Mouse (Mus musculus) hindbrain, postnatal 0 days (tissue): ENCODE data around the gene Vmn1r211. TPM values are rescaled to one million over a fixed set of nuclear protein-coding genes. Genes with fewer than 3 reads are reported as not detected.
"Not testable (repeated sequence)": the region's sequence is repeated elsewhere in the genome, so short reads cannot be mapped to it uniquely, and the experiment has no call there.

Experiments used
- ATAC-seq: fragments of 200-750 bp; cut with Nextera tagmentation; 2 replicates; pipeline ENCODE4 v1.8.0; 2017; ENCODE audit warnings: mild to moderate bottlenecking, moderate TSS enrichment, moderate library complexity
- DNase-seq: peaks from one replicate; pipeline ENCODE4 v3.0.0-alpha.2; 2015; ENCODE audit warnings: low spot score
- H3K27ac ChIP-seq: fragments of 300-500 bp; sonication (generic); 2 replicates; pipeline ENCODE4 v1.5.1; 2014; ENCODE audit warnings: mild to moderate bottlenecking
- H3K27me3 ChIP-seq: fragments of 300-500 bp; sonication (generic); 2 replicates; pipeline ENCODE4 v1.6.1; 2014; ENCODE audit warnings: low read length, mixed read lengths; ENCODE audit not compliant: insufficient read depth
- H3K36me3 ChIP-seq: fragments of 300-500 bp; sonication (generic); 2 replicates; pipeline ENCODE4 v1.6.1; 2014; ENCODE audit warnings: low read length, mixed read lengths; ENCODE audit not compliant: insufficient read depth
- H3K4me1 ChIP-seq: fragments of 300-500 bp; sonication (generic); 2 replicates; pipeline ENCODE4 v1.6.1; 2014; ENCODE audit warnings: antibody characterized with exemption, low read length, mixed read lengths; ENCODE audit not compliant: insufficient read depth
- H3K4me2 ChIP-seq: fragments of 300-500 bp; sonication (generic); 2 replicates; pipeline ENCODE4 v1.6.1; 2014; ENCODE audit warnings: low read depth, mild to moderate bottlenecking, low read length, moderate library complexity, mixed read lengths
- H3K4me3 ChIP-seq: fragments of 300-500 bp; sonication (generic); 2 replicates; pipeline ENCODE4 v1.5.1; 2014; ENCODE audit warnings: low read length
- H3K9ac ChIP-seq: fragments of 300-500 bp; sonication (generic); replicated peaks from 2 replicates; pipeline ENCODE4 v1.6.1; 2014; ENCODE audit warnings: mild to moderate bottlenecking, low read length, moderate library complexity, mixed read lengths
- H3K9me3 ChIP-seq: fragments of 300-500 bp; sonication (generic); 2 replicates; pipeline ENCODE4 v1.6.1; 2016; ENCODE audit warnings: low read length, mixed read lengths
- CTCF ChIP-seq: IDR thresholded peaks from 2 replicates; pipeline ENCODE4 v1.5.1; 2016; ENCODE audit warnings: antibody characterized with exemption, control low read depth, low read depth
- WGBS: fragments of 180-500 bp; shearing (Covaris S2); extraction: QIAGEN DNeasy Blood & Tissue Kit; methylation state at CpG from one replicate; pipeline ENCODE4 v1.1.7; 2014; 5-methylcytosine and 5-hydroxymethylcytosine counted together
- polyA plus RNA-seq: library from polyadenylated mRNA; unstranded; fragments of >200 nt; fragmentation: Nextera tagmentation; extraction: Ambion mirVana; gene quantifications from 2 replicates; pipeline ENCODE4 v1.2.1, GENCODE M21; 2015
- total RNA-seq: library from RNA; depleted of rRNA; stranded (reverse); fragments of >200 nt; gene quantifications from 2 replicates; pipeline ENCODE4 v1.2.3, GENCODE M21; 2014; rRNA removed

Gene Vmn1r211
- total RNA-seq = not detected in 2 replicates
- not detected in 2 replicates for polyA plus RNA-seq

GRCm38 (mm10) chr13:22857461-22857860, at the start of gene Vmn1r211:
Gene Vmn1r211 (minus strand): TSS chr13:22857561.
- no peak for DNase-seq
- no peak for TF ChIP-seq CTCF
- H3K36me3 ChIP-seq = no peaks in the 10 kb centered on the region
- ATAC-seq = no peak
- no peak within 1 kb of the TSS for H3K4me3 ChIP-seq
- no peaks in the 10 kb centered on the region for H3K27me3 ChIP-seq
- H3K4me2 ChIP-seq = no peak within 1 kb of the TSS
- H3K4me1 ChIP-seq = no peaks in the 10 kb centered on the region
- 70% methylated on average over 1 of the region's 1 CpGs for WGBS
- no peak within 1 kb of the TSS for H3K9ac ChIP-seq
- no peak within 1 kb of the TSS for H3K27ac ChIP-seq
- no peaks in the 10 kb centered on the region for H3K9me3 ChIP-seq

GRCm38 (mm10) chr13:22884105-22884504, 26.7 kb upstream of the Vmn1r211 start, which contains the start of gene Vmn1r212:
Gene Vmn1r212 (minus strand): TSS chr13:22884205.
- ATAC-seq (no peak), DNase-seq (no peak)
- no peaks in the 10 kb centered on the region for H3K36me3 ChIP-seq
- H3K9me3 ChIP-seq = no peaks in the 10 kb centered on the region
- H3K4me3 ChIP-seq = no peak within 1 kb of the TSS
- no peak within 1 kb of the TSS for H3K27ac ChIP-seq
- TF ChIP-seq CTCF = no peak
- no peaks in the 10 kb centered on the region for H3K27me3 ChIP-seq
- no peak within 1 kb of the TSS for H3K4me2 ChIP-seq
- WGBS = 84% methylated on average over 4 of the region's 4 CpGs
- no peaks in the 10 kb centered on the region for H3K4me1 ChIP-seq
- H3K9ac ChIP-seq = no peak within 1 kb of the TSS

GRCm38 (mm10) chr13:22879257-22879656, 21.9 kb upstream of the Vmn1r211 start:
- no peak overlapping the region for H3K4me3 ChIP-seq
- DNase-seq (no peak), ATAC-seq (no peak)
- peak; percentile 21; the same call in 1 of the 2 replicates for TF ChIP-seq CTCF
- H3K9ac ChIP-seq = no peak overlapping the region
- H3K4me1 ChIP-seq = no peaks in the 10 kb centered on the region
- H3K27me3 ChIP-seq = no peaks in the 10 kb centered on the region
- H3K27ac ChIP-seq = no peak overlapping the region
- H3K4me2 ChIP-seq = no peak overlapping the region
- no peaks in the 10 kb centered on the region for H3K9me3 ChIP-seq
- 86% methylated on average over 1 of the region's 1 CpGs for WGBS
- no peaks in the 10 kb centered on the region for H3K36me3 ChIP-seq

- H3K4me1 ChIP-seq = no peaks in the 10 kb centered on the region
Measured at GRCm38 (mm10) chr13:22854760-22855159, 2.6 kb downstream of the Vmn1r211 start.

GRCm38 (mm10) chr13:22846798-22847197, 10.6 kb downstream of the Vmn1r211 start:
- ATAC-seq = no peak
- TF ChIP-seq CTCF = no peak
- 79% methylated on average over 1 of the region's 1 CpGs for WGBS
- DNase-seq = no peak
- Histone ChIP-seq H3K4me1 (no peaks in the 10 kb centered on the region), H3K9ac (no peak overlapping the region), H3K4me2 (no peak overlapping the region), H3K9me3 (no peaks in the 10 kb centered on the region), H3K36me3 (no peaks in the 10 kb centered on the region), H3K27me3 (no peaks in the 10 kb centered on the region), H3K27ac (no peak overlapping the region), H3K4me3 (no peak overlapping the region)

More at GRCm38 (mm10) chr13:22854760-22855159, 2.6 kb downstream of the Vmn1r211 start:
- H3K9ac ChIP-seq = no peak overlapping the region
- no peak overlapping the region for H3K27ac ChIP-seq
- no peak overlapping the region for H3K4me2 ChIP-seq
- no peak overlapping the region for H3K4me3 ChIP-seq
- WGBS = 69% methylated on average over 4 of the region's 4 CpGs
- DNase-seq (no peak), ATAC-seq (no peak)
- no peaks in the 10 kb centered on the region for H3K27me3 ChIP-seq
- no peaks in the 10 kb centered on the region for H3K36me3 ChIP-seq
- no peaks in the 10 kb centered on the region for H3K9me3 ChIP-seq
- no peak for TF ChIP-seq CTCF

- not testable (repeated sequence) for H3K4me2 ChIP-seq, H3K4me3 ChIP-seq, DNase-seq, ATAC-seq, H3K27me3 ChIP-seq, H3K36me3 ChIP-seq, H3K27ac ChIP-seq, H3K9ac ChIP-seq, H3K9me3 ChIP-seq, H3K4me1 ChIP-seq
- WGBS = 29% methylated on average over 3 of the region's 3 CpGs
Measured at GRCm38 (mm10) chr13:22844304-22844703, 13.1 kb downstream of the Vmn1r211 start.

- Histone ChIP-seq H3K4me2 (no peak within 1 kb of the TSS), H3K27ac (no peak within 1 kb of the TSS), H3K4me3 (no peak within 1 kb of the TSS), H3K36me3 (no peaks in the 10 kb centered on the region), H3K9me3 (no peaks in the 10 kb centered on the region), H3K9ac (no peak within 1 kb of the TSS), H3K27me3 (no peaks in the 10 kb centered on the region), H3K4me1 (no peaks in the 10 kb centered on the region)
- ATAC-seq (no peak), DNase-seq (no peak)
- no peak for TF ChIP-seq CTCF
- WGBS = 53% methylated on average over 4 of the region's 4 CpGs
Measured at GRCm38 (mm10) chr13:22831248-22831647, 26.1 kb downstream of the Vmn1r211 start, which contains the start of gene Vmn1r210. Gene Vmn1r210 (minus strand): TSS chr13:22831348.

GRCm38 (mm10) chr13:22829395-22829794, 28.0 kb downstream of the Vmn1r211 start:
- H3K4me1 ChIP-seq, ATAC-seq, H3K27ac ChIP-seq, H3K27me3 ChIP-seq, H3K9me3 ChIP-seq, H3K4me2 ChIP-seq, DNase-seq, H3K36me3 ChIP-seq, H3K4me3 ChIP-seq, H3K9ac ChIP-seq: not testable (repeated sequence)
- WGBS = 32% methylated on average over 7 of the region's 7 CpGs

- H3K36me3 ChIP-seq, ATAC-seq, H3K27me3 ChIP-seq, H3K27ac ChIP-seq, H3K9me3 ChIP-seq, DNase-seq, H3K4me1 ChIP-seq, H3K9ac ChIP-seq, H3K4me3 ChIP-seq, H3K4me2 ChIP-seq: not testable (repeated sequence)
- WGBS = 88% methylated on average over 1 of the region's 1 CpGs
Measured at GRCm38 (mm10) chr13:22821601-22822000, 35.8 kb downstream of the Vmn1r211 start.

- not testable (repeated sequence) for H3K9me3 ChIP-seq, DNase-seq, H3K4me3 ChIP-seq, H3K27me3 ChIP-seq, H3K27ac ChIP-seq, H3K4me2 ChIP-seq, H3K36me3 ChIP-seq, ATAC-seq, H3K4me1 ChIP-seq, H3K9ac ChIP-seq
Measured at GRCm38 (mm10) chr13:22809582-22809981, 47.8 kb downstream of the Vmn1r211 start, which contains the start of gene Vmn1r209. Gene Vmn1r209 (minus strand): TSS chr13:22809682.
